Mouse (Mus musculus): ENCODE results near the gene Ints1. TPM values are rescaled to one million over a fixed set of nuclear protein-coding genes. Genes with fewer than 3 reads are reported as not detected.

Gene Ints1
- total and polyA plus RNA-seq, 3 experiments, result 77.9 to 89.2 TPM; not detected in 1

GRCm38 (mm10) chr5:139718949-139719348 is 56.5 kb downstream of the Ints1 start:
- DNase-seq (ENCODE audit: low read depth, low spot score), result no peak
- H3K9me3 ChIP-seq (replicated peaks; ENCODE audit: insufficient read depth, low read length), result no peaks in the 10 kb centered on the region
- TF ChIP-seq HCFC1 (IDR thresholded peaks at IDR 0.05; ENCODE audit: low read depth, low read length), result no peak
- H3K27me3 ChIP-seq (ENCODE audit: control insufficient read depth in 1 of 2, insufficient read depth in 2 of 2, low read length in 2 of 2), result no peaks in the 10 kb centered on the region
- H3K27ac ChIP-seq (ENCODE audit: control insufficient read depth, low read depth, low read length), result no peak overlapping the region
- no peak overlapping the region for H3K4me3 ChIP-seq (ENCODE audit: control insufficient read depth in 1 of 2, insufficient read depth in 1 of 2, low read depth in 2 of 2, low read length in 2 of 2)
- H3K9ac ChIP-seq (ENCODE audit: control insufficient read depth, low read depth, low read length, poor library complexity, severe bottlenecking), result no peak overlapping the region
- H3K36me3 ChIP-seq (ENCODE audit: control insufficient read depth in 1 of 2, insufficient read depth in 2 of 2, low read length in 2 of 2), result no peaks in the 10 kb centered on the region
- H3K79me2 ChIP-seq (ENCODE audit: control insufficient read depth, insufficient read depth, low read length, poor library complexity), result no peaks in the 10 kb centered on the region
- H3K4me1 ChIP-seq (ENCODE audit: control insufficient read depth in 1 of 2, insufficient read depth in 2 of 2, low read length in 2 of 2), result 0 out of 4 replicates have a peak, but pooled peaks cover 0 to 4% of the 10 kb centered on the region in 2 experiments

GRCm38 (mm10) chr5:139718540-139718939 is 56.9 kb downstream of the Ints1 start:
- Histone ChIP-seq H3K9ac (ENCODE audit: control insufficient read depth, low read depth, low read length, poor library complexity, severe bottlenecking) (no peak overlapping the region), H3K4me1 (ENCODE audit: control insufficient read depth in 1 of 2, insufficient read depth in 2 of 2, low read length in 2 of 2) (0 out of 4 replicates have a peak, but pooled peaks cover 0 to 4% of the 10 kb centered on the region in 2 experiments), H3K27me3 (ENCODE audit: control insufficient read depth in 1 of 2, insufficient read depth in 2 of 2, low read length in 2 of 2) (no peaks in the 10 kb centered on the region), H3K27ac (ENCODE audit: control insufficient read depth, low read depth, low read length) (no peak overlapping the region), H3K79me2 (ENCODE audit: control insufficient read depth, insufficient read depth, low read length, poor library complexity) (no peaks in the 10 kb centered on the region), H3K36me3 (ENCODE audit: control insufficient read depth in 1 of 2, insufficient read depth in 2 of 2, low read length in 2 of 2) (no peaks in the 10 kb centered on the region), H3K9me3 (replicated peaks; ENCODE audit: insufficient read depth, low read length) (no peaks in the 10 kb centered on the region), H3K4me3 (ENCODE audit: control insufficient read depth in 1 of 2, insufficient read depth in 1 of 2, low read depth in 2 of 2, low read length in 2 of 2) (no peak overlapping the region)
- TF ChIP-seq ELF1 (IDR thresholded peaks at IDR 0.05; ENCODE audit: low read depth, low read length), result no peak
- TF ChIP-seq MAX (IDR thresholded peaks at IDR 0.05; ENCODE audit: low read length), result no peak
- DNase-seq (ENCODE audit: low read depth, low spot score), result no peak

GRCm38 (mm10) chr5:139717723-139718122 is 57.8 kb downstream of the Ints1 start:
- peak; percentile 58 for DNase-seq (ENCODE audit: low read depth, low spot score)
- Histone ChIP-seq H3K9ac (ENCODE audit: control insufficient read depth, low read depth, low read length, poor library complexity, severe bottlenecking) (no peak overlapping the region), H3K27me3 (ENCODE audit: control insufficient read depth in 1 of 2, insufficient read depth in 2 of 2, low read length in 2 of 2) (no peaks in the 10 kb centered on the region), H3K79me2 (ENCODE audit: control insufficient read depth, insufficient read depth, low read length, poor library complexity) (no peaks in the 10 kb centered on the region), H3K4me1 (ENCODE audit: control insufficient read depth in 1 of 2, insufficient read depth in 2 of 2, low read length in 2 of 2) (0 out of 4 replicates have a peak, but pooled peaks cover 0 to 2% of the 10 kb centered on the region in 2 experiments), H3K27ac (ENCODE audit: control insufficient read depth, low read depth, low read length) (no peak overlapping the region), H3K36me3 (ENCODE audit: control insufficient read depth in 1 of 2, insufficient read depth in 2 of 2, low read length in 2 of 2) (no peaks in the 10 kb centered on the region), H3K9me3 (replicated peaks; ENCODE audit: insufficient read depth, low read length) (no peaks in the 10 kb centered on the region), H3K4me3 (ENCODE audit: control insufficient read depth in 1 of 2, insufficient read depth in 1 of 2, low read depth in 2 of 2, low read length in 2 of 2) (no peak overlapping the region)
- TF ChIP-seq USF1 (IDR thresholded peaks at IDR 0.05; ENCODE audit: low read depth, low read length) (no peak), ELF1 (IDR thresholded peaks at IDR 0.05; ENCODE audit: low read depth, low read length) (no peak), GATA1 (IDR thresholded peaks at IDR 0.05; ENCODE audit: low read depth, low read length) (no peak), POLR2A (IDR thresholded peaks at IDR 0.05; ENCODE audit: control insufficient read depth in 1 of 2, insufficient read depth in 1 of 2, low read depth in 1 of 2, low read length in 2 of 2, poor library complexity in 1 of 2) (no peak), RAD21 (IDR thresholded peaks at IDR 0.05; ENCODE audit: low read depth, low read length) (peak; percentile 95), SIN3A (IDR thresholded peaks at IDR 0.05; ENCODE audit: low read length) (0 out of 2 replicates have a peak, but pooled peaks have one; percentile 38), SMC3 (IDR thresholded peaks at IDR 0.05; ENCODE audit: low read depth, low read length) (peak; percentile 97), MXI1 (IDR thresholded peaks at IDR 0.05; ENCODE audit: low read depth, low read length) (no peak), USF2 (IDR thresholded peaks at IDR 0.05; ENCODE audit: borderline replicate concordance in 1 of 2, insufficient read depth in 1 of 2, low read depth in 1 of 2, low read length in 2 of 2) (no peak), ZC3H11A (IDR thresholded peaks at IDR 0.05; ENCODE audit: low read depth, low read length) (peak; percentile 97), CTCF (IDR thresholded peaks at IDR 0.05 in 2 of 3, conservative IDR thresholded peaks at IDR 0.05 in 1 of 3; ENCODE audit: control insufficient read depth in 1 of 3, insufficient read depth in 1 of 3, low read depth in 2 of 3, low read length in 3 of 3, poor library complexity in 1 of 3, severe bottlenecking in 1 of 3) (peak; percentile 87 to 96 (median 93))

All from MEL (cell line).